Comparison of ENCODE assay signal across 8 mouse cellular contexts in genomic region chr6:71149534-71149933, GRCm38 (mm10). TPM values are rescaled to one million over a fixed set of nuclear protein-coding genes. Genes with fewer than 3 reads are reported as not detected.
DNase-seq lines count a peak whose midpoint lies in the region; ATAC-seq and TF ChIP-seq lines count a peak whose summit lies in the region.

No protein-coding gene starts in this region.

- peak; percentile 15 to 34 for DNase-seq in urinary bladder, postnatal 36 days (ENCODE audit: low spot score in 2 of 2)
- no peak for DNase-seq in urinary bladder, postnatal 10 days (ENCODE audit: low spot score)
- peak; percentile 32 to 55 for DNase-seq in lung, adult 18-20 months
- no peak for DNase-seq in layer of hippocampus, adult 11-12 months (ENCODE audit: low spot score)

- H3K9ac ChIP-seq in forebrain, embryonic 15.5 days (replicated peaks): no peak overlapping the region
- no peak overlapping the region for H3K9ac ChIP-seq in intestine, postnatal 0 days (ENCODE audit: low read depth, low read length)
- no peak overlapping the region for H3K9ac ChIP-seq in neural tube, embryonic 15.5 days (replicated peaks)

- no peaks in the 10 kb centered on the region for H3K36me3 ChIP-seq in forebrain, embryonic 15.5 days
- no peaks in the 10 kb centered on the region for H3K36me3 ChIP-seq in intestine, postnatal 0 days (ENCODE audit: control insufficient read depth, insufficient read depth)
- no peaks in the 10 kb centered on the region for H3K36me3 ChIP-seq in neural tube, embryonic 15.5 days

- ATAC-seq in cerebellum, adult (ENCODE audit: insufficient number of reproducible peaks, low FRiP score, low TSS enrichment): peak; percentile 77
- ATAC-seq in forebrain, embryonic 15.5 days (replicated peaks): peak; percentile 55
- ATAC-seq in intestine, postnatal 0 days: 0 out of 2 replicates have a peak, but pooled peaks have one; percentile 11
- 0 out of 2 replicates have a peak, but pooled peaks have one; percentile 37 for ATAC-seq in neural tube, embryonic 15.5 days (ENCODE audit: low FRiP score)

- H3K27ac ChIP-seq in forebrain, embryonic 15.5 days (replicated peaks): no peak overlapping the region
- no peak overlapping the region for H3K27ac ChIP-seq in intestine, postnatal 0 days (ENCODE audit: low read depth, low read length)
- H3K27ac ChIP-seq in neural tube, embryonic 15.5 days (replicated peaks): no peak overlapping the region

- no peaks in the 10 kb centered on the region for H3K27me3 ChIP-seq in forebrain, embryonic 15.5 days
- H3K27me3 ChIP-seq in intestine, postnatal 0 days (replicated peaks; ENCODE audit: control insufficient read depth, insufficient read depth, low read length): no peaks in the 10 kb centered on the region
- no peaks in the 10 kb centered on the region for H3K27me3 ChIP-seq in neural tube, embryonic 15.5 days (replicated peaks)

- H3K4me1 ChIP-seq in forebrain, embryonic 15.5 days: no peaks in the 10 kb centered on the region
- no peaks in the 10 kb centered on the region for H3K4me1 ChIP-seq in intestine, postnatal 0 days (replicated peaks; ENCODE audit: control insufficient read depth, insufficient read depth, low read length)
- 0 out of 2 replicates have a peak, but pooled peaks cover under 1% of the 10 kb centered on the region for H3K4me1 ChIP-seq in neural tube, embryonic 15.5 days

- TF ChIP-seq CTCF in intestine, postnatal 0 days (IDR thresholded peaks at IDR 0.05; ENCODE audit: low read depth): peak; percentile 90

- no peak overlapping the region for H3K4me2 ChIP-seq in forebrain, embryonic 15.5 days (replicated peaks)
- no peak overlapping the region for H3K4me2 ChIP-seq in intestine, postnatal 0 days (replicated peaks; ENCODE audit: low read depth)
- no peak overlapping the region for H3K4me2 ChIP-seq in neural tube, embryonic 15.5 days

- 12% methylated on average over 5 of the region's 5 CpGs for WGBS in forebrain, embryonic 15.5 days
- WGBS in intestine, postnatal 0 days: 12% methylated on average over 5 of the region's 5 CpGs
- 12% methylated on average over 5 of the region's 5 CpGs for WGBS in neural tube, embryonic 15.5 days

- no peaks in the 10 kb centered on the region for H3K9me3 ChIP-seq in forebrain, embryonic 15.5 days
- H3K9me3 ChIP-seq in intestine, postnatal 0 days (ENCODE audit: control insufficient read depth): no peaks in the 10 kb centered on the region
- H3K9me3 ChIP-seq in neural tube, embryonic 15.5 days (replicated peaks): no peaks in the 10 kb centered on the region

- no peak overlapping the region for H3K4me3 ChIP-seq in forebrain, embryonic 15.5 days
- no peak overlapping the region for H3K4me3 ChIP-seq in intestine, postnatal 0 days (ENCODE audit: low read depth, low read length)
- no peak overlapping the region for H3K4me3 ChIP-seq in neural tube, embryonic 15.5 days (replicated peaks)

RNA-seq across cellular contexts. Expression of gene Thnsl2, which starts 5.3 kb away (rescaled TPM):
- 3.2 TPM in 2 replicates for polyA plus RNA-seq in forebrain, embryonic 15.5 days (2015; fragmentation: Nextera tagmentation; extraction: Ambion mirVana)
- polyA plus RNA-seq in intestine, postnatal 0 days (2015; fragmentation: Nextera tagmentation; extraction: Ambion mirVana): 55.8 and 68.8 TPM in 2 replicates
- polyA plus RNA-seq in neural tube, embryonic 15.5 days (2015; fragmentation: Nextera tagmentation; extraction: Ambion mirVana): 4.7 and 8.0 TPM in 2 replicates

RNA-seq across cellular contexts. Expression of gene Fabp1, which starts 50.1 kb away (rescaled TPM):
- polyA plus RNA-seq in forebrain, embryonic 15.5 days (2015; fragmentation: Nextera tagmentation; extraction: Ambion mirVana): not detected in 2 replicates
- 14,893 and 15,612 TPM in 2 replicates for polyA plus RNA-seq in intestine, postnatal 0 days (2015; fragmentation: Nextera tagmentation; extraction: Ambion mirVana)
- polyA plus RNA-seq in neural tube, embryonic 15.5 days (2015; fragmentation: Nextera tagmentation; extraction: Ambion mirVana): 5.9 TPM in 1 of 2 replicates, not detected in the other

Comparison
In these comparisons a context has a peak if more than half of its experiments do, and no peak if none do; other contexts are left out.
1. DNase-seq: peak in urinary bladder, postnatal 36 days (2 of 2) and lung, adult 18-20 months (2 of 2); none in urinary bladder, postnatal 10 days (single experiment) and layer of hippocampus, adult 11-12 months (single experiment).
2. ATAC-seq: peak in every context shown above with its lines; median percentile 77 in cerebellum, adult; 55 in forebrain, embryonic 15.5 days; 37 in neural tube, embryonic 15.5 days; 11 in intestine, postnatal 0 days.
3. RNA of gene Fabp1, which starts 50.1 kb away (polyA plus RNA-seq): 14,893 to 15,612 TPM in intestine, postnatal 0 days; 5.9 TPM in neural tube, embryonic 15.5 days and not detected in forebrain, embryonic 15.5 days; every median in the first group is over 1,000 times any median in the second.